Mouse (Mus musculus) kidney, embryonic 14.5 days (tissue): Measurements from ENCODE around the gene Enox1. TPM values are rescaled to one million over a fixed set of nuclear protein-coding genes. Genes with fewer than 3 reads are reported as not detected.

Experiments
- ATAC-seq: fragments of 200-750 bp; cut with Nextera tagmentation; 2 replicates; pipeline ENCODE4 v1.8.0; 2017; ENCODE audit warnings: moderate number of reproducible peaks, mild to moderate bottlenecking, moderate TSS enrichment, moderate library complexity; ENCODE audit not compliant: low FRiP score, low TSS enrichment
- H3K27ac ChIP-seq: fragments of 300-500 bp; sonication (generic); 2 replicates; pipeline ENCODE4 v1.5.1; 2014; ENCODE audit warnings: low read depth, mild to moderate bottlenecking, low read length, moderate library complexity, mixed read lengths
- H3K27me3 ChIP-seq: fragments of 300-500 bp; sonication (generic); 2 replicates; pipeline ENCODE4 v1.6.1; 2014; ENCODE audit warnings: mild to moderate bottlenecking, low read length; ENCODE audit not compliant: control insufficient read depth, insufficient read depth
- H3K36me3 ChIP-seq: fragments of 300-500 bp; sonication (generic); 2 replicates; pipeline ENCODE4 v1.6.1; 2014; ENCODE audit warnings: low read length, mixed read lengths; ENCODE audit not compliant: control insufficient read depth, insufficient read depth
- H3K4me1 ChIP-seq: fragments of 300-500 bp; sonication (generic); 2 replicates; pipeline ENCODE4 v1.6.1; 2014; ENCODE audit warnings: low read length, mixed read lengths; ENCODE audit not compliant: control insufficient read depth, insufficient read depth
- H3K4me2 ChIP-seq: fragments of 300-500 bp; sonication (generic); replicated peaks from 2 replicates; pipeline ENCODE4 v1.6.1; 2014; ENCODE audit warnings: low read depth, mild to moderate bottlenecking, low read length
- H3K4me3 ChIP-seq: fragments of 300-500 bp; sonication (generic); 2 replicates; pipeline ENCODE4 v1.5.1; 2014; ENCODE audit warnings: mild to moderate bottlenecking, low read length
- H3K9ac ChIP-seq: fragments of 300-500 bp; sonication (generic); 2 replicates; pipeline ENCODE4 v1.6.1; 2014; ENCODE audit warnings: low read depth, mild to moderate bottlenecking, low read length, moderate library complexity
- H3K9me3 ChIP-seq: fragments of 300-500 bp; sonication (generic); 2 replicates; pipeline ENCODE4 v1.6.1; 2016; ENCODE audit warnings: low read length; ENCODE audit not compliant: control insufficient read depth
- WGBS: fragments of 180-500 bp; shearing (Covaris S2); extraction: QIAGEN DNeasy Blood & Tissue Kit; methylation state at CpG from one replicate; pipeline ENCODE4 v1.1.7; 2014; 5-methylcytosine and 5-hydroxymethylcytosine counted together
- polyA plus RNA-seq: library from polyadenylated mRNA; unstranded; fragments of >200 nt; fragmentation: Nextera tagmentation; extraction: Ambion mirVana; gene quantifications from 2 replicates; pipeline ENCODE4 v1.2.1, GENCODE M21; 2014

The Enox1 gene
- polyA plus RNA-seq, 1 experiment from 2014 or later, result 7.0 TPM

GRCm38 (mm10) chr14:77615201-77615600 is 458.6 kb downstream of the Enox1 start:
- no peaks in the 10 kb centered on the region for H3K4me1 ChIP-seq
- no peak overlapping the region for H3K27ac ChIP-seq
- no peak overlapping the region for H3K4me2 ChIP-seq
- H3K27me3 ChIP-seq, result no peaks in the 10 kb centered on the region
- no peaks in the 10 kb centered on the region for H3K36me3 ChIP-seq
- 92% methylated on average over 16 of the region's 16 CpGs for WGBS
- H3K9ac ChIP-seq, result no peak overlapping the region
- no peaks in the 10 kb centered on the region for H3K9me3 ChIP-seq
- ATAC-seq, result no peak
- H3K4me3 ChIP-seq, result no peak overlapping the region

GRCm38 (mm10) chr14:77617250-77617649 is 460.7 kb downstream of the Enox1 start:
- H3K27me3 ChIP-seq, result no peaks in the 10 kb centered on the region
- no peaks in the 10 kb centered on the region for H3K9me3 ChIP-seq
- H3K4me1 ChIP-seq, result no peaks in the 10 kb centered on the region
- H3K27ac ChIP-seq, result no peak overlapping the region
- H3K4me3 ChIP-seq, result no peak overlapping the region
- ATAC-seq, result no peak
- 50% methylated on average over 6 of the region's 6 CpGs for WGBS
- H3K4me2 ChIP-seq, result no peak overlapping the region
- no peaks in the 10 kb centered on the region for H3K36me3 ChIP-seq
- no peak overlapping the region for H3K9ac ChIP-seq

- ATAC-seq, result no peak
- H3K4me1 ChIP-seq, result no peaks in the 10 kb centered on the region
- H3K4me3 ChIP-seq, result no peak overlapping the region
- no peaks in the 10 kb centered on the region for H3K27me3 ChIP-seq
- WGBS, result 64% methylated on average over 13 of the region's 13 CpGs
- no peak overlapping the region for H3K27ac ChIP-seq
- H3K36me3 ChIP-seq, result no peaks in the 10 kb centered on the region
- no peak overlapping the region for H3K9ac ChIP-seq
- no peaks in the 10 kb centered on the region for H3K9me3 ChIP-seq
- H3K4me2 ChIP-seq, result no peak overlapping the region
These were observed 461.7 kb downstream of the Enox1 start for GRCm38 (mm10) chr14:77618131-77618805.

- H3K36me3 ChIP-seq, result no peaks in the 10 kb centered on the region
- no peak overlapping the region for H3K9ac ChIP-seq
- no peaks in the 10 kb centered on the region for H3K4me1 ChIP-seq
- H3K9me3 ChIP-seq, result no peaks in the 10 kb centered on the region
- WGBS, result 70% methylated on average over 4 of the region's 4 CpGs
- H3K4me2 ChIP-seq, result no peak overlapping the region
- no peak overlapping the region for H3K4me3 ChIP-seq
- no peaks in the 10 kb centered on the region for H3K27me3 ChIP-seq
- H3K27ac ChIP-seq, result no peak overlapping the region
- ATAC-seq, result no peak
These were observed 465.1 kb downstream of the Enox1 start for GRCm38 (mm10) chr14:77621473-77622264.

GRCm38 (mm10) chr14:77626557-77627507 is 470.3 kb downstream of the Enox1 start:
- H3K4me1 ChIP-seq, result no peaks in the 10 kb centered on the region
- ATAC-seq, result no peak
- WGBS, result 71% methylated on average over 12 of the region's 12 CpGs
- H3K4me2 ChIP-seq, result no peak overlapping the region
- no peak overlapping the region for H3K9ac ChIP-seq
- no peak overlapping the region for H3K4me3 ChIP-seq
- no peaks in the 10 kb centered on the region for H3K36me3 ChIP-seq
- H3K27me3 ChIP-seq, result no peaks in the 10 kb centered on the region
- no peak overlapping the region for H3K27ac ChIP-seq
- no peaks in the 10 kb centered on the region for H3K9me3 ChIP-seq

GRCm38 (mm10) chr14:77632466-77633171 is 476.1 kb downstream of the Enox1 start:
- Histone ChIP-seq H3K27ac (no peak overlapping the region), H3K36me3 (no peaks in the 10 kb centered on the region), H3K9ac (no peak overlapping the region), H3K9me3 (no peaks in the 10 kb centered on the region), H3K4me1 (peaks cover 2% of the 10 kb centered on the region; the same call in 1 of the 2 replicates), H3K27me3 (no peaks in the 10 kb centered on the region), H3K4me3 (no peak overlapping the region), H3K4me2 (no peak overlapping the region)
- WGBS, result 95% methylated on average over 10 of the region's 10 CpGs
- no peak for ATAC-seq

GRCm38 (mm10) chr14:77633172-77633542 is 476.6 kb downstream of the Enox1 start:
- no peaks in the 10 kb centered on the region for H3K36me3 ChIP-seq
- H3K4me1 ChIP-seq, result peaks cover 2% of the 10 kb centered on the region; the same call in 1 of the 2 replicates
- ATAC-seq, result no peak
- no peak overlapping the region for H3K4me2 ChIP-seq
- H3K9ac ChIP-seq, result no peak overlapping the region
- H3K27ac ChIP-seq, result no peak overlapping the region
- 65% methylated on average over 2 of the region's 2 CpGs for WGBS
- no peak overlapping the region for H3K4me3 ChIP-seq
- H3K9me3 ChIP-seq, result no peaks in the 10 kb centered on the region
- no peaks in the 10 kb centered on the region for H3K27me3 ChIP-seq

- H3K4me2 ChIP-seq, result no peak overlapping the region
- H3K27me3 ChIP-seq, result no peaks in the 10 kb centered on the region
- H3K9me3 ChIP-seq, result no peaks in the 10 kb centered on the region
- H3K4me1 ChIP-seq, result peaks cover 2% of the 10 kb centered on the region; the same call in 1 of the 2 replicates
- WGBS, result 36% methylated on average over 6 of the region's 6 CpGs
- no peak for ATAC-seq
- H3K9ac ChIP-seq, result no peak overlapping the region
- no peak overlapping the region for H3K27ac ChIP-seq
- H3K36me3 ChIP-seq, result no peaks in the 10 kb centered on the region
- no peak overlapping the region for H3K4me3 ChIP-seq
These were observed 480.4 kb downstream of the Enox1 start for GRCm38 (mm10) chr14:77636931-77637330.
